Mouse (Mus musculus) MEL (cell line): ENCODE results near the gene Pear1.

Source experiments
- BHLHE40 ChIP-seq: IDR thresholded peaks from 2 replicates; pipeline ENCODE4 v1.6.1; 2012; ENCODE audit warnings: low read depth, mild to moderate bottlenecking, inconsistent platforms, low read length, improper control_type of control experiment, borderline replicate concordance
- CHD2 ChIP-seq: IDR thresholded peaks from 2 replicates; pipeline ENCODE4 v1.6.1; 2011; ENCODE audit warnings: low read length, improper control_type of control experiment
- CTCF ChIP-seq, 3 experiments: IDR thresholded peaks in 2 of 3; conservative IDR thresholded peaks in 1 of 3; 2 replicates each; pipeline ENCODE4 v1.5.1; 2011 to 2012; ENCODE audit warnings: low read length in 3 of 3, low read depth in 2 of 3, mild to moderate bottlenecking in 2 of 3, improper control_type of control experiment in 1 of 3, inconsistent platforms in 1 of 3, mixed read lengths in 1 of 3, moderate library complexity in 1 of 3; ENCODE audit not compliant: control insufficient read depth in 1 of 3, insufficient read depth in 1 of 3, poor library complexity in 1 of 3, severe bottlenecking in 1 of 3
- ELF1 ChIP-seq: IDR thresholded peaks from 2 replicates; pipeline ENCODE4 v1.6.1; 2014; ENCODE audit warnings: low read depth, mild to moderate bottlenecking, inconsistent platforms, low read length, improper control_type of control experiment, moderate library complexity
- EP300 ChIP-seq, 2 experiments: IDR thresholded peaks; 2 replicates each; pipeline ENCODE4 v1.6.1; 2011; ENCODE audit warnings: improper control_type of control experiment in 2 of 2, low read length in 2 of 2, low read depth in 1 of 2, mild to moderate bottlenecking in 1 of 2
- POLR2A ChIP-seq, 2 experiments: IDR thresholded peaks; 2 replicates each; pipeline ENCODE4 v1.6.1; 2011 to 2012; ENCODE audit warnings: low read length in 2 of 2, mild to moderate bottlenecking in 2 of 2, control low read depth in 1 of 2, improper control_type of control experiment in 1 of 2, low read depth in 1 of 2, moderate library complexity in 1 of 2; ENCODE audit not compliant: control insufficient read depth in 1 of 2, insufficient read depth in 1 of 2, poor library complexity in 1 of 2
- TAL1 ChIP-seq: IDR thresholded peaks from 2 replicates; pipeline ENCODE4 v1.6.1; 2012; ENCODE audit warnings: mild to moderate bottlenecking, inconsistent platforms, low read length, moderate library complexity, mixed read lengths
- TCF12 ChIP-seq: IDR thresholded peaks from 2 replicates; pipeline ENCODE4 v1.6.1; 2014; ENCODE audit warnings: low read depth, mild to moderate bottlenecking, inconsistent platforms, low read length, improper control_type of control experiment, moderate library complexity
- ZKSCAN1 ChIP-seq: IDR thresholded peaks from 2 replicates; pipeline ENCODE4 v1.6.1; 2012; ENCODE audit warnings: low read depth, mild to moderate bottlenecking, inconsistent platforms, low read length, improper control_type of control experiment, moderate library complexity

DNA sequence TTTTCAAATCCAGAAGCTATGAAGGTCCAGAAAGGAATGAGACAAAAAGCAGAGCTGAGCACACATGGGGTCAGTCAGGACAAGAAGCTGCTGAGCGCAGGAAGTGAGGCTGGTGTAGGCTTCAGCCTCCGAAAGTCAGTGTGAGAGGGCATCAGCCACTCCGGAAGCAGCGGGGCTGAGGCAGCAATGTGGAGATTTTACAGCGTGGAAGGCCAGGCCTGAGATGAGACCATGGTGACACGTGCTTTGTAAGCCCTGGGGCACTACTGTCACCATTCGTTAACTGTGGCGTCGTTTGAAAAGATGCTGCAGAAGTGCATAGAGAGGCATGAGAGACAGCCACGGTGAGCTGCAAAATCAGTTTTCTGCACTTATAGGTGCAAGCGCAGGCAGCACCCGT is 5.9 kb downstream of the Pear1 start:
- TF ChIP-seq EP300 (IDR thresholded peaks at IDR 0.05; ENCODE audit: low read depth in 1 of 2, low read length in 2 of 2) (no peak), BHLHE40 (no peak), CTCF (IDR thresholded peaks at IDR 0.05 in 2 of 3, conservative IDR thresholded peaks at IDR 0.05 in 1 of 3; ENCODE audit: control insufficient read depth in 1 of 3, insufficient read depth in 1 of 3, low read depth in 2 of 3, low read length in 3 of 3, poor library complexity in 1 of 3, severe bottlenecking in 1 of 3) (no peak), ZKSCAN1 (no peak), TCF12 (no peak), POLR2A (IDR thresholded peaks at IDR 0.05; ENCODE audit: control insufficient read depth in 1 of 2, insufficient read depth in 1 of 2, low read depth in 1 of 2, low read length in 2 of 2, poor library complexity in 1 of 2) (no peak), CHD2 (no peak), ELF1 (no peak), TAL1 (no peak)
